Mouse (Mus musculus) c-Kit-positive CD71-positive TER-119-positive erythroid progenitor cells, embryonic 14.5 days (primary cell): Measurements from ENCODE around the gene Smg5.

Source experiments
- DNase-seq: peaks from one replicate; pipeline ENCODE4 v3.0.0-alpha.2; 2013; ENCODE audit warnings: low spot score

Gene Smg5

GRCm38 (mm10) chr3:88395288-88395687 is 59.2 kb downstream of the Smg5 start:
- no peak for DNase-seq

DNA sequence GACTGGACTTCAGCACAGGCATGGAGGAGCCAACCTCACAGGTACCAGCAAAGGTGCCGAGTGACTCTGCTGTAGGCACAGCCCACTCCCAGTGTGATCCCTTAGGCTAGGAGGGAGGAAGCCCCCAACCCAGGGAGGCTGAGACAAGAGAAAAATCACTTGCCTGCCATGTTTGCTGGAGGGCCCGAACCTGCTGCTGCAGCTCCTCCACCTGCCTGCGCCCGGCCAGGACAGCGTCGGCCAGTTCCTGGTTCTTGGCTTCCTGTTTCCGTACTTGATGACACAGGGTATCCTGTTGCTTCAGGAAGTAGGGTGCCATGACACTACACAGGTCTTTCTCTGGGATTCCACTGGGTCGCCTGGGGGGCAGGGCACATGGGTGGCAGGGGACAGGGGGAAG is 59.7 kb downstream of the Smg5 start:
- DNase-seq, result no peak

- DNase-seq, result no peak
Observed at GRCm38 (mm10) chr3:88398666-88399065, 62.6 kb downstream of the Smg5 start.

DNA sequence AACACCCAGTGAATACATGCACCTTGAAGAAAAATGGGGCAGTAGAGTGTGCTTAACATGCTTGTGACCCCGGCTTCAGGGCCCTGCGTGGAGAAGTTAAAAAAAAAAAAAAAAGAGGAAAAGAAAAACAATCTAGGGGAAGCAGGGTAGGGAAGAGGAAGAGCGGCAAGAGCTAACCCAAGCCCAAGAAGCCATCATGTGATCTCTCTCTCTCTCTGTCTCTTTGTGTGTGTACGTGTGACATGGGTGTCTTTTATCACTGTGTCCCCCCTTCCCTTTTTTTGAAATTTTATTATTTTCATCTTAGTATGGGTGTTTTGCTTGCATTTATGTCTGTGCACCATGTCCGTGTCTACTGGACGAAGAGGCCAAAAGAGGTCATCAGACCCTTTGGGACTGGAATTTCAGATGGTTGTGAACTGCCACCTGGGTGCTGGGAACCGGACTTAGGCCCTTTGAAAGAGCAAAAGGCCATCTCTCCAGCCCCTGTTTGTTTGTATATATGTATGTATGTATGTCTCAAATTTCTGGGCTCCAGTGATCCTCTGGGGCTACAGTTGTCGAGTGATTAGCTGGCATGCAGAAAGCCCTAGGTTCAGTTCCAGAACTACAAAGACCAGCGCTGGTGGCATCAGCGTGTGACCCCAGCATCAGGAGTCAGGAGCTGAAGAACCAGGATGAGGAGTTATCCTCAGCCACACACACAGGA is 67.6 kb downstream of the Smg5 start:
- no peak for DNase-seq

DNA sequence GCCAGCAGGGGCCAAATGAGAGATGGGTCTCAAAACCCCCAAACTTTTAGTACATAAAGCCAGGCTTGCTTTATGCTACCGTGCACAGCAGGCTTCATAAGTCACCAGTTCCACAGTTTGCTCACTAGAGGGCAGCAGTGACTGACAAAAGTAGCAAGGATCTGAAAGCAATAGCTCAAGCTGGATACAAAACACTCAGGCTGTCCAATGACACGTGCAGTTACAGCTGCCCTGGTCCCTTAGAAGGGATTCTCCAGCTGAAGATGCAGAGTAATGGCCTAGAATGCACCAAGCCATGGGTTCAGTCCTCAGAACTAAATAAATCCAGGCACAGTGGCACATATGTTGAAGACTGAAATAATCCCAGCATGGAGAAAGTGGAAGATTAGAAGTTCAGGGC is 71.0 kb downstream of the Smg5 start:
- DNase-seq, result peak; percentile 80

- DNase-seq, result no peak
Observed at GRCm38 (mm10) chr3:88407529-88407928, 71.5 kb downstream of the Smg5 start.

- DNase-seq, result no peak
Observed at GRCm38 (mm10) chr3:88408953-88409352, 72.9 kb downstream of the Smg5 start.

- DNase-seq, result peak; percentile 90
Observed at GRCm38 (mm10) chr3:88409741-88410644, 73.9 kb downstream of the Smg5 start, which contains the start of gene Pmf1. Gene Pmf1 (minus strand): TSS chr3:88410331.

GRCm38 (mm10) chr3:88410645-88411031 is 74.6 kb downstream of the Smg5 start:
- DNase-seq, result no peak

- DNase-seq, result peak; percentile 62
Observed at GRCm38 (mm10) chr3:88411681-88412080, 75.6 kb downstream of the Smg5 start.
